Mouse (Mus musculus) intestine, embryonic 14.5 days (tissue): ENCODE data around the gene Ccdc159. TPM values are rescaled to one million over a fixed set of nuclear protein-coding genes. Genes with fewer than 3 reads are reported as not detected.
A peak's percentile ranks its signal among the peaks of the same experiment; 100 is the strongest.

Source experiments
- ATAC-seq: fragments of 200-750 bp; cut with Nextera tagmentation; replicated peaks from 2 replicates; pipeline ENCODE4 v1.8.0; 2017; ENCODE audit warnings: low read depth, moderate number of reproducible peaks, moderate TSS enrichment, moderate library complexity; ENCODE audit not compliant: low FRiP score, low TSS enrichment
- DNase-seq: peaks from one replicate; pipeline ENCODE4 v3.0.0-alpha.2; 2018; ENCODE audit warnings: low spot score
- H3K27ac ChIP-seq: fragments of 300-500 bp; sonication (generic); 2 replicates; pipeline ENCODE4 v1.5.1; 2014; ENCODE audit warnings: low read depth, mild to moderate bottlenecking, control low read depth
- H3K27me3 ChIP-seq: fragments of 300-500 bp; sonication (generic); replicated peaks from 2 replicates; pipeline ENCODE4 v1.6.1; 2014; ENCODE audit warnings: low read length, control low read depth; ENCODE audit not compliant: control insufficient read depth, insufficient read depth
- H3K36me3 ChIP-seq: fragments of 300-500 bp; sonication (generic); 2 replicates; pipeline ENCODE4 v1.6.1; 2014; ENCODE audit warnings: low read length, control low read depth; ENCODE audit not compliant: control insufficient read depth, insufficient read depth
- H3K4me1 ChIP-seq: fragments of 300-500 bp; sonication (generic); replicated peaks from 2 replicates; pipeline ENCODE4 v1.6.1; 2014; ENCODE audit warnings: low read length, control low read depth, mixed read lengths; ENCODE audit not compliant: control insufficient read depth, insufficient read depth
- H3K4me2 ChIP-seq: fragments of 300-500 bp; sonication (generic); 2 replicates; pipeline ENCODE4 v1.6.1; 2014; ENCODE audit warnings: low read length
- H3K4me3 ChIP-seq: fragments of 300-500 bp; sonication (generic); 2 replicates; pipeline ENCODE4 v1.5.1; 2014; ENCODE audit warnings: low read depth, low read length, control low read depth, mixed read lengths
- H3K9ac ChIP-seq: fragments of 300-500 bp; sonication (generic); 2 replicates; pipeline ENCODE4 v1.6.1; 2014; ENCODE audit warnings: mild to moderate bottlenecking, low read length
- H3K9me3 ChIP-seq: fragments of 300-500 bp; sonication (generic); 2 replicates; pipeline ENCODE4 v1.6.1; 2016; ENCODE audit warnings: low read length, control low read depth; ENCODE audit not compliant: control insufficient read depth
- WGBS: fragments of 180-500 bp; shearing (Covaris S2); extraction: QIAGEN DNeasy Blood & Tissue Kit; methylation state at CpG from one replicate; pipeline ENCODE4 v1.1.7; 2014; 5-methylcytosine and 5-hydroxymethylcytosine counted together
- polyA plus RNA-seq: library from polyadenylated mRNA; unstranded; fragments of >200 nt; fragmentation: Nextera tagmentation; extraction: Ambion mirVana; gene quantifications from 2 replicates; pipeline ENCODE4 v1.2.1, GENCODE M21; 2014

Gene Ccdc159
- polyA plus RNA-seq, 1 experiment from 2014 or later: 3.8 TPM

- 90% methylated on average over 5 of the region's 5 CpGs for WGBS
- Histone ChIP-seq H3K27ac (no peak overlapping the region), H3K36me3 (no peaks in the 10 kb centered on the region), H3K9me3 (no peaks in the 10 kb centered on the region), H3K9ac (no peak overlapping the region), H3K4me2 (no peak overlapping the region), H3K4me1 (no peaks in the 10 kb centered on the region), H3K4me3 (no peak overlapping the region), H3K27me3 (no peaks in the 10 kb centered on the region)
- ATAC-seq: no peak
- DNase-seq: no peak
Observed at GRCm38 (mm10) chr9:21977331-21977730, 50.1 kb downstream of the Ccdc159 start.

- H3K9ac ChIP-seq: no peak overlapping the region
- peak; percentile 72 for DNase-seq
- WGBS: 18% methylated on average over 2 of the region's 2 CpGs
- H3K27me3 ChIP-seq: no peaks in the 10 kb centered on the region
- no peak for ATAC-seq
- no peaks in the 10 kb centered on the region for H3K4me1 ChIP-seq
- H3K4me3 ChIP-seq: no peak overlapping the region
- no peak overlapping the region for H3K4me2 ChIP-seq
- H3K36me3 ChIP-seq: no peaks in the 10 kb centered on the region
- H3K27ac ChIP-seq: no peak overlapping the region
- H3K9me3 ChIP-seq: no peaks in the 10 kb centered on the region
Observed at GRCm38 (mm10) chr9:21977972-21978371, 50.7 kb downstream of the Ccdc159 start.

GRCm38 (mm10) chr9:21978398-21979128 is 51.3 kb downstream of the Ccdc159 start:
- 86% methylated on average over 4 of the region's 4 CpGs for WGBS
- Histone ChIP-seq H3K9ac (no peak overlapping the region), H3K4me2 (no peak overlapping the region), H3K36me3 (no peaks in the 10 kb centered on the region), H3K9me3 (no peaks in the 10 kb centered on the region), H3K27me3 (no peaks in the 10 kb centered on the region), H3K4me3 (no peak overlapping the region), H3K27ac (no peak overlapping the region), H3K4me1 (no peaks in the 10 kb centered on the region)
- ATAC-seq (no peak), DNase-seq (no peak)

GRCm38 (mm10) chr9:21983911-21984310 is 56.6 kb downstream of the Ccdc159 start:
- H3K36me3 ChIP-seq: no peaks in the 10 kb centered on the region
- no peak overlapping the region for H3K27ac ChIP-seq
- no peak overlapping the region for H3K9ac ChIP-seq
- H3K9me3 ChIP-seq: no peaks in the 10 kb centered on the region
- H3K4me1 ChIP-seq: 0 out of 2 replicates have a peak, but pooled peaks cover 4% of the 10 kb centered on the region
- H3K27me3 ChIP-seq: peaks cover 35% of the 10 kb centered on the region
- H3K4me2 ChIP-seq: no peak overlapping the region
- no peak overlapping the region for H3K4me3 ChIP-seq
- ATAC-seq (no peak), DNase-seq (no peak)
- 44% methylated on average over 3 of the region's 3 CpGs for WGBS

Other genes with a start within 250 kb of the Ccdc159 start
- gene Ldlr, start 204.0 kb upstream of the Ccdc159 start, polyA plus RNA-seq: 32.2 and 34.8 TPM in 2 replicates
- 127 and 135 TPM in 2 replicates for gene Spc24, start 167.2 kb upstream of the Ccdc159 start, polyA plus RNA-seq
- gene Kank2, start 128.7 kb upstream of the Ccdc159 start, polyA plus RNA-seq: 9.5 and 9.6 TPM in 2 replicates
- gene Angptl8, start 92.0 kb upstream of the Ccdc159 start, polyA plus RNA-seq: 4.0 and 4.3 TPM in 2 replicates
- gene Dock6, start 74.8 kb upstream of the Ccdc159 start, polyA plus RNA-seq: 39.4 and 40.0 TPM in 2 replicates
- gene Rab3d, start 9.3 kb upstream of the Ccdc159 start, polyA plus RNA-seq: 18.4 and 21.5 TPM in 2 replicates
- gene Tmem205, start 85 bp downstream of the Ccdc159 start, polyA plus RNA-seq: 57.1 and 59.6 TPM in 2 replicates
- 8.2 and 8.7 TPM in 2 replicates for gene Plppr2, start 9.6 kb downstream of the Ccdc159 start, polyA plus RNA-seq
- gene Swsap1, start 28.3 kb downstream of the Ccdc159 start, polyA plus RNA-seq: 11.7 and 12.8 TPM in 2 replicates
- 4.1 and 4.2 TPM in 2 replicates for gene Epor, start 36.0 kb downstream of the Ccdc159 start, polyA plus RNA-seq
- gene Rgl3, start 62.0 kb downstream of the Ccdc159 start, polyA plus RNA-seq: 1.1 and 1.4 TPM in 2 replicates
- 0.42 and 0.95 TPM in 2 replicates for gene Ccdc151, start 75.2 kb downstream of the Ccdc159 start, polyA plus RNA-seq
- gene Prkcsh, start 75.3 kb downstream of the Ccdc159 start, polyA plus RNA-seq: 93.8 and 95.8 TPM in 2 replicates
- 6.2 and 7.1 TPM in 2 replicates for gene Elavl3, start 124.6 kb downstream of the Ccdc159 start, polyA plus RNA-seq
- gene Gm49318, start 143.8 kb downstream of the Ccdc159 start, polyA plus RNA-seq: not detected in 2 replicates
- gene Zfp653, start 143.9 kb downstream of the Ccdc159 start, polyA plus RNA-seq: 10.2 and 10.3 TPM in 2 replicates
- gene Ecsit, start 158.0 kb downstream of the Ccdc159 start, polyA plus RNA-seq: 35.2 and 43.4 TPM in 2 replicates
- 322 and 380 TPM in 2 replicates for gene Cnn1, start 171.7 kb downstream of the Ccdc159 start, polyA plus RNA-seq
- 190 and 192 TPM in 2 replicates for gene Elof1, start 189.7 kb downstream of the Ccdc159 start, polyA plus RNA-seq
- 11.1 and 13.3 TPM in 2 replicates for gene Acp5, start 208.2 kb downstream of the Ccdc159 start, polyA plus RNA-seq
- gene Pigyl, start 229.4 kb downstream of the Ccdc159 start, polyA plus RNA-seq: 76.5 and 85.4 TPM in 2 replicates